Mouse (Mus musculus) liver, embryonic 13.5 days (tissue): ENCODE data around the gene Sart3. TPM values are rescaled to one million over a fixed set of nuclear protein-coding genes. Genes with fewer than 3 reads are reported as not detected.

Experiments
- ATAC-seq: fragments of 200-750 bp; cut with Nextera tagmentation; 2 replicates; pipeline ENCODE4 v1.8.0; 2017; ENCODE audit warnings: low read depth, mild to moderate bottlenecking, moderate number of reproducible peaks, moderate library complexity
- DNase-seq: peaks from one replicate; pipeline ENCODE4 v3.0.0; 2022
- H3K27ac ChIP-seq: fragments of 300-500 bp; sonication (generic); 2 replicates; pipeline ENCODE4 v1.5.1; 2015; ENCODE audit warnings: moderate library complexity, mild to moderate bottlenecking, inconsistent platforms
- H3K27me3 ChIP-seq: fragments of 300-500 bp; sonication (generic); 2 replicates; pipeline ENCODE4 v1.6.1; 2015; ENCODE audit warnings: mild to moderate bottlenecking, inconsistent platforms
- H3K36me3 ChIP-seq: fragments of 300-500 bp; sonication (generic); 2 replicates; pipeline ENCODE4 v1.6.1; 2015; ENCODE audit warnings: mild to moderate bottlenecking, inconsistent platforms
- H3K4me1 ChIP-seq: fragments of 300-500 bp; sonication (generic); replicated peaks from 2 replicates; pipeline ENCODE4 v1.6.1; 2015; ENCODE audit warnings: inconsistent platforms
- H3K4me2 ChIP-seq: fragments of 300-500 bp; sonication (generic); 2 replicates; pipeline ENCODE4 v1.6.1; 2015; ENCODE audit warnings: inconsistent platforms, mild to moderate bottlenecking, moderate library complexity
- H3K4me3 ChIP-seq: fragments of 300-500 bp; sonication (generic); replicated peaks from 2 replicates; pipeline ENCODE4 v1.5.1; 2015; ENCODE audit warnings: mild to moderate bottlenecking, inconsistent platforms
- H3K9ac ChIP-seq: fragments of 300-500 bp; sonication (generic); 2 replicates; pipeline ENCODE4 v1.6.1; 2015; ENCODE audit warnings: mild to moderate bottlenecking, inconsistent platforms
- H3K9me3 ChIP-seq: fragments of 300-500 bp; sonication (generic); replicated peaks from 2 replicates; pipeline ENCODE4 v1.6.1; 2016; ENCODE audit warnings: inconsistent platforms
- WGBS: fragments of 180-500 bp; shearing (Covaris S2); methylation state at CpG from one replicate; pipeline ENCODE4 v1.1.7; 2015; ENCODE audit not compliant: insufficient replicate concordance; 5-methylcytosine and 5-hydroxymethylcytosine counted together
- polyA plus RNA-seq: library from polyadenylated mRNA; unstranded; fragments of >200 nt; fragmentation: Nextera tagmentation; extraction: Ambion mirVana; gene quantifications from 2 replicates; pipeline ENCODE4 v1.2.1, GENCODE M21; 2015

The Sart3 gene
- polyA plus RNA-seq, 1 experiment from 2014 or later = 21.2 TPM

DNA sequence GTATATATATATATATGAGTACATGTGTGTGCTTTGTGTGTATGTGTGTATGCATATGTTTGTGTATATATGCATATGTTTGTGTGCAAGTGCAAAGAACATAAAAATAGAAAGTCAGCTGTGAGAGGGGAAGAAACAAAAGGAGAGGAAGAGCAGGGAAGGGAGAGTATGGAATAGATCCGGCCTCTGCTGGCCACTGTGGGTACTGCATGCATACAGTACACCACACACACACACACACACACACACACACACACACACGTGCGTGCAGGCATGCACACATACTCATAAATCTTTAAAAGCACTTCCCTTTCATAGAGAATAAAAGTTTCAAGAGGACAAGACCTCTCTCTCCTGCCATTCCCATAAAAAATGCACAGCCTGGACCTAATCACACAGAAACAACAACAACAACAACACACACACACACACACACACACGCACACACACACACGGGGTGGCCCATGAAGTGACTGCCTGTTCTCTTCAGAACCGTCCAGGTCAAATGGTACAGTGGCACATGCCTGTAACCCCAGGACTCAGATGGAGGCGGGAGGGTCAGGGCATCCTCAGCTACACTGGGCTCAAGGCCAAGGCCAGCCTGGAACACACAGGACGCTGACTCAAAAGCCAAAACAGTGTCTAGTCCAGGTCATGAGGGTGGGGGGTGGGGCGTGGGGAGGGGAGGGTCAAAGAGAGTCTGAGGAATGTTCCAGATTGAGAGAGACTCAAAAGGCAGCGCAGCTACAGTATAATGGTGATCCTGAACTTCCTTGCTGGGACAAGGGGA is 49.9 kb downstream of the Sart3 start:
- Histone ChIP-seq H3K4me2 (no peak overlapping the region), H3K4me1 (no peaks in the 10 kb centered on the region), H3K9me3 (no peaks in the 10 kb centered on the region), H3K4me3 (no peak overlapping the region), H3K27ac (no peak overlapping the region), H3K9ac (no peak overlapping the region), H3K27me3 (peaks cover 4% of the 10 kb centered on the region; the same call in 1 of the 2 replicates), H3K36me3 (no peaks in the 10 kb centered on the region)
- 62% methylated on average over 10 of the region's 10 CpGs for WGBS
- no peak for ATAC-seq
- DNase-seq = no peak

- Histone ChIP-seq H3K27ac (no peak overlapping the region), H3K27me3 (0 out of 2 replicates have a peak, but pooled peaks cover 4% of the 10 kb centered on the region), H3K4me3 (no peak overlapping the region), H3K9me3 (no peaks in the 10 kb centered on the region), H3K9ac (no peak overlapping the region), H3K36me3 (no peaks in the 10 kb centered on the region), H3K4me2 (no peak overlapping the region), H3K4me1 (no peaks in the 10 kb centered on the region)
- DNase-seq (no peak), ATAC-seq (no peak)
- 64% methylated on average over 8 of the region's 8 CpGs for WGBS
Measured at GRCm38 (mm10) chr5:113719221-113719661, 53.1 kb downstream of the Sart3 start.

DNA sequence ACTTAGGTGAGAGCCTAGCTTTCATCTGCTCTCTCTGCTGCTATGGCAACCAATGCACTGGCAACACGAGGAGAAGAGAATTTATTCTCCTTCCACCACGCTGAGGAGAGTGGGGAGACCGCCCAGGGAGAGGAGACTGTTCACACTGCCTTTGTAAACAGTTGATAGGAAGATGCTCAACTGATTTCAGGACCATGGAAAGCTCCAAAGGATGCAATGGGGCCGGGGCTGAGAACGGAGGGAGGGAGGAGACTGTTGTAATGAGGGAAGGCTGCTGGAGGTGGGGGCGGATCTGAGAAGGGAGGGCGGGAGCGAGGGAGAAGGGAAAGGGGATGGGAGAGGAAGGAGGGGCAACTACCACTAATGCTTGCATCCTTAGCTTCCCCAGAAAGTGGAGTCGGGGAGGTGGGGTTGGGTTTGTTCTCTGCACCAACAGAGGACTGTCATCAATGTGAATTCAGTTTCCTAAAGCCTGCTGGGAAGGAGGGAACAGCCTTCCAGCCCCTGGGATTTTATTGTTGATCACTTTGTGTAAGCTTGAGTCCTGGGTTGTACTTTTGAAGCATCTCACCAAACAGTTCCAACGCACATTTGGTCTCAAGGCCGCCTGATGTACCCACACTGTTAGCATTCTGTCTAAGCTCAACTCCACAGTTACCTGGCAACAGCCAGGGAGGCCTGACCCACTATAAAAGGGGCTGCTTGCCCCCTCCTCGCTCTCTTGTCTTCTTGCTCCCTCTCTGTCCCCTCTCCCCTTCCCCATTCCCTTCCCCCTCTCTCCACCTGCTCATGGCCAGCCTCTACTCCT is 55.5 kb downstream of the Sart3 start:
- DNase-seq (no peak), ATAC-seq (no peak)
- no peak overlapping the region for H3K4me2 ChIP-seq
- H3K36me3 ChIP-seq = no peaks in the 10 kb centered on the region
- no peak overlapping the region for H3K27ac ChIP-seq
- no peaks in the 10 kb centered on the region for H3K9me3 ChIP-seq
- H3K9ac ChIP-seq = no peak overlapping the region
- no peaks in the 10 kb centered on the region for H3K27me3 ChIP-seq
- no peaks in the 10 kb centered on the region for H3K4me1 ChIP-seq
- no peak overlapping the region for H3K4me3 ChIP-seq
- WGBS = 9% methylated on average over 12 of the region's 12 CpGs

DNA sequence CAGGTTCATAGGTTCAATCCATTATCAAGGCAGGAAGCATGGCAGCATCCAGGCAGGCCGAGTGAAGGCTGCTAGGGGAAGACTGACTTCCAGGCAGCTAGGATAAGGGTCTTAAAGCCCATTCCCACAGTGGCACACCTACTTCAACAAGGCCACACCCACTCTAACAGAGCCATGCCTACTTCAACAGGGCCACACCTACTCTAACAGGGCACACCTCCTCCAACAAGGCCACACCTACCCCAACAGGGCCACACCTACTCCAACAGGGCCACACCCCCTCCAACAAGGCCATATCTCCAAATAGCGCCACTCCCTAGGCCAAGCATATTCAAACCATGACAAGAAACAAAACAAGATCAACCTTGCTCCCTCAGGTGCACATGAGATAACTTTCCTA is 59.4 kb downstream of the Sart3 start:
- H3K4me3 ChIP-seq = no peak overlapping the region
- H3K4me2 ChIP-seq = no peak overlapping the region
- no peaks in the 10 kb centered on the region for H3K36me3 ChIP-seq
- H3K4me1 ChIP-seq = no peaks in the 10 kb centered on the region
- DNase-seq = no peak
- ATAC-seq = no peak
- H3K27me3 ChIP-seq = no peaks in the 10 kb centered on the region
- 59% methylated on average over 2 of the region's 2 CpGs for WGBS
- no peaks in the 10 kb centered on the region for H3K9me3 ChIP-seq
- H3K27ac ChIP-seq = no peak overlapping the region
- no peak overlapping the region for H3K9ac ChIP-seq

DNA sequence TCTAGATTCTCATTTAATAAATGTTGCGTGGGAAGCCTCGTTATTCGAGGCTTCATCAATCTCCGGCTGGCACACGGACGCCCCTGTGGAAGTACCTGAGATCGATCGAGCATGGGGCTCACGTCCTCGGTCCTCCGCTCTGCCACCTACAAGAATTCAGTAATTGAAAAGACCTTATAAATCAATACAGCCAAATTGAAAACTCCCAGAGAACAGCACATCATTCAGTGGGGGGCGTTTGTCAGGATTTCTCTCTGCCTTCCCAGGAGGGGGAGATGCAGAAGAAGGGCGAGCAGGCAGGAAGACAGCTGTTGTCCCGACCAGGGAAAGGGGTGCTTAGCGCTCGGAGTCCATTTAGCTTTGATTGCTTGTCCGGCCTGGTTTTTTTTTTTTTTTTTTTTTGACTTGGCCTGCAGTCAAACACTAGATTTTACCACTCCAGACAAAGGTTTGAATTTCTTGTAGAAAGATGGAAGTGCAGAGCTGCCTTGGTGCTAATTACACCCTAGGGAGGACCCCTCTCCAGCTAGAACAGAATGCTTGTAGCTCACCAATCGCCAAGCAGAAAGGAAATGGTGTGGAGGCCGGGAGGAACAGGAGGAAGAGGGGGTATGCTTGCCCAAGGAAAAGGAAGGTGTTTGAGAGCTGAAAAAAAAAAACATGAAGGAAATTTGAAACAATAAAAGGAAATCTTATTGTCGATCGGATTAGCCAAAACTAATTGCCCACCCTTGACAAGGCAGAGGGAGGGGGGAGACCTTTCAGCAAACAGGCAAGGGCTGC is 68.3 kb downstream of the Sart3 start:
- H3K4me3 ChIP-seq = no peak overlapping the region
- WGBS = 46% methylated on average over 21 of the region's 21 CpGs
- H3K4me1 ChIP-seq = no peaks in the 10 kb centered on the region
- no peaks in the 10 kb centered on the region for H3K27me3 ChIP-seq
- H3K36me3 ChIP-seq = no peaks in the 10 kb centered on the region
- H3K9ac ChIP-seq = no peak overlapping the region
- H3K27ac ChIP-seq = no peak overlapping the region
- no peak overlapping the region for H3K4me2 ChIP-seq
- ATAC-seq (no peak), DNase-seq (no peak)
- no peaks in the 10 kb centered on the region for H3K9me3 ChIP-seq

DNA sequence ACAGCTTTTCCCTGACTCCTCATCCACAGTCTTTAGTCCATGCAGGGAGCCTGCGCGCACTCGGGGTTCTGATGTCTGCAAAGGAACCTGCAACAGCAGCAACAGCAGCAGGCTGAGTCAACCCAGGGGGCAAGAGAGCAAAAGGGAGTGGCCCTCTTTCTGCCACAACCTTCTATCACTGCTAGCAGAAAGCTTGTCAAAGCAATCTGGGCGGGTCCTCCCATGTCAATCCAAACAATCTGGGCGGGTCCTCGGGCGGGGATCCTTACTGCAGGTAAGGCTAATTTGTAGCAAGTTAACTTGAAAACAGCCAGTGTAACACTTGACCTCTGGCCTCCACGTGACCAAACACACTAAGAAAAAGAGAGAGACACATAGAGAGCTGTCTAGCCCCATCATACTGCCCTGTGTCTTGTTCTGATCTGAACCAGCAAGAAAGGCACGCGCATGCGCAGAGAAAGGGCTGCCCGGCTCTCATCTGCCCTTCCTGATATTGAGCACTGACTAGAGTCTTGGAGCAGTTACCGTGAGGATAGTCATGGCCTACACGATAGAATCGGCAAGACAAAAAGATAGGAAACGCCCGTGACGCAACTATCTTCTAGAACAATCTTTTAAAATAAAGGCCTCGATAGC is 71.8 kb downstream of the Sart3 start:
- DNase-seq (no peak), ATAC-seq (no peak)
- no peaks in the 10 kb centered on the region for H3K4me1 ChIP-seq
- no peaks in the 10 kb centered on the region for H3K36me3 ChIP-seq
- WGBS = 59% methylated on average over 19 of the region's 19 CpGs
- H3K9ac ChIP-seq = no peak overlapping the region
- H3K27ac ChIP-seq = no peak overlapping the region
- no peak overlapping the region for H3K4me3 ChIP-seq
- H3K9me3 ChIP-seq = no peaks in the 10 kb centered on the region
- H3K27me3 ChIP-seq = no peaks in the 10 kb centered on the region
- H3K4me2 ChIP-seq = no peak overlapping the region

GRCm38 (mm10) chr5:113694415-113694814 is 77.9 kb downstream of the Sart3 start:
- 47% methylated on average over 5 of the region's 5 CpGs for WGBS
- Histone ChIP-seq H3K9me3 (peaks cover 5% of the 10 kb centered on the region; the same call in 1 of the 2 replicates), H3K36me3 (no peaks in the 10 kb centered on the region), H3K4me3 (no peak overlapping the region), H3K4me1 (no peaks in the 10 kb centered on the region), H3K27me3 (no peaks in the 10 kb centered on the region), H3K9ac (no peak overlapping the region), H3K27ac (no peak overlapping the region), H3K4me2 (no peak overlapping the region)
- ATAC-seq = no peak
- DNase-seq = no peak

- Histone ChIP-seq H3K4me3 (no peak overlapping the region), H3K27me3 (no peaks in the 10 kb centered on the region), H3K4me2 (no peak overlapping the region), H3K9ac (no peak overlapping the region), H3K4me1 (no peaks in the 10 kb centered on the region), H3K36me3 (no peaks in the 10 kb centered on the region), H3K27ac (no peak overlapping the region), H3K9me3 (peaks cover 5% of the 10 kb centered on the region; the same call in 1 of the 2 replicates)
- DNase-seq = no peak
- 52% methylated on average over 4 of the region's 4 CpGs for WGBS
- ATAC-seq = no peak
Measured at GRCm38 (mm10) chr5:113694000-113694399, 78.3 kb downstream of the Sart3 start.

GRCm38 (mm10) chr5:113693196-113693755 is 79.0 kb downstream of the Sart3 start:
- H3K4me2 ChIP-seq = no peak overlapping the region
- no peaks in the 10 kb centered on the region for H3K4me1 ChIP-seq
- ATAC-seq = no peak
- H3K27me3 ChIP-seq = no peaks in the 10 kb centered on the region
- H3K27ac ChIP-seq = no peak overlapping the region
- no peak for DNase-seq
- no peak overlapping the region for H3K4me3 ChIP-seq
- H3K9ac ChIP-seq = no peak overlapping the region
- H3K36me3 ChIP-seq = no peaks in the 10 kb centered on the region
- 70% methylated on average over 8 of the region's 8 CpGs for WGBS
- peaks cover 5% of the 10 kb centered on the region; the same call in 1 of the 2 replicates for H3K9me3 ChIP-seq
